Mouse (Mus musculus) thymus, adult 2 months (tissue): ENCODE data around the gene Rcan2. TPM values are rescaled to one million over a fixed set of nuclear protein-coding genes. Genes with fewer than 3 reads are reported as not detected.

Source experiments
- DNase-seq: peaks from one replicate; pipeline ENCODE4 v3.0.0; 2021
- H3K27ac ChIP-seq: fragments of 200-500 bp; 2 replicates; pipeline ENCODE4 v1.5.1; 2012; ENCODE audit warnings: low read length, control low read depth; ENCODE audit not compliant: control insufficient read depth, insufficient read depth
- H3K27me3 ChIP-seq: fragments of 200-500 bp; 2 replicates; pipeline ENCODE4 v1.6.1; 2012; ENCODE audit warnings: mild to moderate bottlenecking, low read length, moderate library complexity, mixed read lengths; ENCODE audit not compliant: control insufficient read depth, insufficient read depth
- H3K36me3 ChIP-seq: fragments of 200-500 bp; 2 replicates; pipeline ENCODE4 v1.6.1; 2012; ENCODE audit warnings: mild to moderate bottlenecking, low read length, moderate library complexity; ENCODE audit not compliant: control insufficient read depth, insufficient read depth
- H3K4me1 ChIP-seq: fragments of 200-500 bp; replicated peaks from 2 replicates; pipeline ENCODE4 v1.6.1; 2012; ENCODE audit warnings: low read length; ENCODE audit not compliant: control insufficient read depth, insufficient read depth
- H3K4me3 ChIP-seq: fragments of 200-500 bp; 2 replicates; pipeline ENCODE4 v1.5.1; 2012; ENCODE audit warnings: mild to moderate bottlenecking, low read length, control low read depth, moderate library complexity; ENCODE audit not compliant: control insufficient read depth, insufficient read depth
- CTCF ChIP-seq: fragments of 200-500 bp; IDR thresholded peaks from 2 replicates; pipeline ENCODE4 v1.5.1; 2012; ENCODE audit warnings: mild to moderate bottlenecking, control low read depth, low read length, moderate library complexity, borderline replicate concordance; ENCODE audit not compliant: control insufficient read depth, poor library complexity, insufficient read depth; ENCODE audit errors: extremely low read depth
- POLR2A ChIP-seq: fragments of 200-500 bp; IDR thresholded peaks from 2 replicates; pipeline ENCODE4 v1.6.1; 2012; ENCODE audit warnings: mild to moderate bottlenecking, low read length, control low read depth, moderate library complexity; ENCODE audit not compliant: control insufficient read depth, poor library complexity, insufficient read depth; ENCODE audit errors: extremely low read depth
- WGBS: fragments of 180-500 bp; shearing (Covaris S2); methylation state at CpG from one replicate; pipeline ENCODE4 v1.1.7; 2018; 5-methylcytosine and 5-hydroxymethylcytosine counted together
- polyA plus RNA-seq: library from polyadenylated mRNA; depleted of rRNA; stranded (reverse); fragments of >200 nt; gene quantifications from 2 replicates; pipeline ENCODE4 v1.2.3, GENCODE M21; 2012

Gene Rcan2
- polyA plus RNA-seq, 1 experiment: 6.4 TPM

GRCm38 (mm10) chr17:44057123-44057522, 256.0 kb downstream of the Rcan2 start:
- WGBS: 98% methylated on average over 1 of the region's 1 CpGs

GRCm38 (mm10) chr17:44058145-44058544, 257.0 kb downstream of the Rcan2 start:
- Histone ChIP-seq H3K36me3 (no peaks in the 10 kb centered on the region), H3K27me3 (no peaks in the 10 kb centered on the region), H3K27ac (no peak overlapping the region), H3K4me1 (no peaks in the 10 kb centered on the region), H3K4me3 (no peak overlapping the region)
- no peak for TF ChIP-seq POLR2A
- no peak for TF ChIP-seq CTCF
- DNase-seq: no peak

More at GRCm38 (mm10) chr17:44057123-44057522, 256.0 kb downstream of the Rcan2 start:
- no peak for DNase-seq
- no peaks in the 10 kb centered on the region for H3K4me1 ChIP-seq
- no peak overlapping the region for H3K27ac ChIP-seq
- H3K27me3 ChIP-seq: no peaks in the 10 kb centered on the region
- no peak overlapping the region for H3K4me3 ChIP-seq
- TF ChIP-seq POLR2A (no peak), CTCF (no peak)
- no peaks in the 10 kb centered on the region for H3K36me3 ChIP-seq

- no peak overlapping the region for H3K4me3 ChIP-seq
- no peak overlapping the region for H3K27ac ChIP-seq
- H3K36me3 ChIP-seq: no peaks in the 10 kb centered on the region
- TF ChIP-seq POLR2A (no peak), CTCF (no peak)
- no peaks in the 10 kb centered on the region for H3K4me1 ChIP-seq
- H3K27me3 ChIP-seq: no peaks in the 10 kb centered on the region
- WGBS: 100% methylated on average over 1 of the region's 1 CpGs
- no peak for DNase-seq
Measured at GRCm38 (mm10) chr17:44060781-44061180, 259.6 kb downstream of the Rcan2 start.

DNA sequence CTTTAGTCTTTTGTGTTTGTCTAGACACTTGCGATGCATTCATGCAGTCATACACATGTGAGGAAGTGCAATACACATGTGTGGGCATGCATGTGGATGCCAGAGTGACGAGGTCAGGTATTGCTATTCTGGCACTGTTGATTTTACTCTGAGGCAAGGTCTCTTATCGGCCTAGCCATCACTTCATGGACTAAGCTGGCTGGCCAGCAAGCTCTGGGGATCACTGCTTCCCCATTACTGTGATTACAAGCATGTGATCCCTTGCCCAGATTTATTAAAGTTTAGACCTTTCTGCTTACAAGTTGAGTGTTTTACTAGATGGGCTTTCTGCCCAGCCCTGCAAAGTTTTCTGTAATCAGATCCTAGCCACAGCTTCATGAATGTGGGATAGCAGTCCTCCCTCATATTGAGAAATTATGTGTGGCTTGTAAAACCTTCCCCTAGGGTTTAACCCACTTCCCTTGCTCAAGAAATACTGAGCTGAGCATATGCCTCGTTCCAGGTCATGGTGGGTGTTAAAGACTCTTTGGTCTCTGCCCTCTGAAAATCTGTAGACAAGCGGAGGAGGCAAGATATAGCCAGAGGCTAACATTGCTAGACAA, 260.2 kb downstream of the Rcan2 start:
- WGBS: 89% methylated on average over 5 of the region's 5 CpGs
- Histone ChIP-seq H3K4me3 (no peak overlapping the region), H3K4me1 (no peaks in the 10 kb centered on the region), H3K36me3 (no peaks in the 10 kb centered on the region), H3K27ac (no peak overlapping the region), H3K27me3 (no peaks in the 10 kb centered on the region)
- TF ChIP-seq CTCF (no peak), POLR2A (no peak)
- no peak for DNase-seq

- Histone ChIP-seq H3K4me3 (no peak overlapping the region), H3K4me1 (no peaks in the 10 kb centered on the region), H3K36me3 (no peaks in the 10 kb centered on the region), H3K27me3 (no peaks in the 10 kb centered on the region), H3K27ac (no peak overlapping the region)
- no peak for DNase-seq
- TF ChIP-seq POLR2A: no peak
- no peak for TF ChIP-seq CTCF
- 81% methylated on average over 6 of the region's 6 CpGs for whole genome bisulfite sequencing
Measured at GRCm38 (mm10) chr17:44068876-44069275, 267.7 kb downstream of the Rcan2 start.

GRCm38 (mm10) chr17:44071680-44072079, 270.5 kb downstream of the Rcan2 start:
- Histone ChIP-seq H3K27ac (no peak overlapping the region), H3K4me1 (no peaks in the 10 kb centered on the region), H3K4me3 (no peak overlapping the region), H3K36me3 (no peaks in the 10 kb centered on the region), H3K27me3 (no peaks in the 10 kb centered on the region)
- TF ChIP-seq POLR2A (no peak), CTCF (no peak)
- DNase-seq: no peak

GRCm38 (mm10) chr17:44075601-44076000, 274.4 kb downstream of the Rcan2 start:
- 78% methylated on average over 3 of the region's 3 CpGs for WGBS
- no peaks in the 10 kb centered on the region for H3K36me3 ChIP-seq
- no peak for TF ChIP-seq POLR2A
- H3K27ac ChIP-seq: no peak overlapping the region
- no peak for DNase-seq
- H3K4me1 ChIP-seq: no peaks in the 10 kb centered on the region; the same call in 1 of the 2 replicates
- H3K27me3 ChIP-seq: no peaks in the 10 kb centered on the region
- H3K4me3 ChIP-seq: no peak overlapping the region
